Mouse (Mus musculus): ENCODE results near the gene Xxylt1.

Gene Xxylt1

GRCm38 (mm10) chr16:30948636-30949035 lies 132.6 kb downstream of the Xxylt1 start:
- no peak for DNase-seq (ENCODE audit: low spot score)

GRCm38 (mm10) chr16:30948216-30948615 lies 133.0 kb downstream of the Xxylt1 start:
- DNase-seq (ENCODE audit: low spot score), result no peak

GRCm38 (mm10) chr16:30944886-30945285 lies 136.3 kb downstream of the Xxylt1 start:
- DNase-seq (ENCODE audit: low spot score), result no peak

- DNase-seq (ENCODE audit: low spot score), result no peak
Observed at GRCm38 (mm10) chr16:30943919-30944318, 137.3 kb downstream of the Xxylt1 start.

- DNase-seq (ENCODE audit: low spot score), result no peak
Observed at GRCm38 (mm10) chr16:30940699-30941098, 140.5 kb downstream of the Xxylt1 start.

GRCm38 (mm10) chr16:30939903-30940302 lies 141.3 kb downstream of the Xxylt1 start:
- no peak for DNase-seq (ENCODE audit: low spot score)

- no peak for DNase-seq (ENCODE audit: low spot score)
Observed at GRCm38 (mm10) chr16:30939210-30939609, 142.0 kb downstream of the Xxylt1 start.

GRCm38 (mm10) chr16:30938664-30939063 lies 142.6 kb downstream of the Xxylt1 start:
- DNase-seq (ENCODE audit: low spot score), result no peak

GRCm38 (mm10) chr16:30937665-30938064 lies 143.6 kb downstream of the Xxylt1 start:
- no peak for DNase-seq (ENCODE audit: low spot score)

GRCm38 (mm10) chr16:30936471-30936870 lies 144.8 kb downstream of the Xxylt1 start:
- DNase-seq (ENCODE audit: low spot score), result no peak

- no peak for DNase-seq (ENCODE audit: low spot score)
Observed at GRCm38 (mm10) chr16:30936012-30936461, 145.2 kb downstream of the Xxylt1 start.

- no peak for DNase-seq (ENCODE audit: low spot score)
Observed at GRCm38 (mm10) chr16:30934967-30935690, 146.1 kb downstream of the Xxylt1 start.

- no peak for DNase-seq (ENCODE audit: low spot score)
Observed at GRCm38 (mm10) chr16:30934205-30934780, 146.9 kb downstream of the Xxylt1 start.

GRCm38 (mm10) chr16:30933366-30933765 lies 147.9 kb downstream of the Xxylt1 start:
- DNase-seq (ENCODE audit: low spot score), result no peak

GRCm38 (mm10) chr16:30932791-30933190 lies 148.4 kb downstream of the Xxylt1 start:
- no peak for DNase-seq (ENCODE audit: low spot score)

- DNase-seq (ENCODE audit: low spot score), result no peak
Observed at GRCm38 (mm10) chr16:30932196-30932595, 149.0 kb downstream of the Xxylt1 start.

GRCm38 (mm10) chr16:30929165-30929564 lies 152.1 kb downstream of the Xxylt1 start:
- no peak for DNase-seq (ENCODE audit: low spot score)

GRCm38 (mm10) chr16:30928076-30928750 lies 153.0 kb downstream of the Xxylt1 start:
- no peak for DNase-seq (ENCODE audit: low spot score)

- DNase-seq (ENCODE audit: low spot score), result no peak
Observed at GRCm38 (mm10) chr16:30925496-30925895, 155.7 kb downstream of the Xxylt1 start.

- no peak for DNase-seq (ENCODE audit: low spot score)
Observed at GRCm38 (mm10) chr16:30923899-30924298, 157.3 kb downstream of the Xxylt1 start.

- no peak for DNase-seq (ENCODE audit: low spot score)
Observed at GRCm38 (mm10) chr16:30922548-30922947, 158.7 kb downstream of the Xxylt1 start.

GRCm38 (mm10) chr16:30918866-30919265 lies 162.4 kb downstream of the Xxylt1 start:
- no peak for DNase-seq (ENCODE audit: low spot score)

- DNase-seq (ENCODE audit: low spot score), result no peak
Observed at GRCm38 (mm10) chr16:30916931-30917330, 164.3 kb downstream of the Xxylt1 start.
